Mouse (Mus musculus) G1E-ER4 (cell line): Measurements from ENCODE around the gene Sbno2. TPM values are rescaled to one million over a fixed set of nuclear protein-coding genes. Genes with fewer than 3 reads are reported as not detected.

Source experiments
- GATA1 ChIP-seq: IDR thresholded peaks from one replicate; pipeline ENCODE4 v1.8.0; 2012; ENCODE audit warnings: low read length, inconsistent platforms
- polyA plus RNA-seq: library from polyadenylated mRNA; stranded (reverse); fragments of >175 nt; gene quantifications from 2 replicates; pipeline ENCODE4 v1.2.3, GENCODE M21; 2012

Gene Sbno2
- polyA plus RNA-seq, 1 experiment = 41.5 TPM

DNA sequence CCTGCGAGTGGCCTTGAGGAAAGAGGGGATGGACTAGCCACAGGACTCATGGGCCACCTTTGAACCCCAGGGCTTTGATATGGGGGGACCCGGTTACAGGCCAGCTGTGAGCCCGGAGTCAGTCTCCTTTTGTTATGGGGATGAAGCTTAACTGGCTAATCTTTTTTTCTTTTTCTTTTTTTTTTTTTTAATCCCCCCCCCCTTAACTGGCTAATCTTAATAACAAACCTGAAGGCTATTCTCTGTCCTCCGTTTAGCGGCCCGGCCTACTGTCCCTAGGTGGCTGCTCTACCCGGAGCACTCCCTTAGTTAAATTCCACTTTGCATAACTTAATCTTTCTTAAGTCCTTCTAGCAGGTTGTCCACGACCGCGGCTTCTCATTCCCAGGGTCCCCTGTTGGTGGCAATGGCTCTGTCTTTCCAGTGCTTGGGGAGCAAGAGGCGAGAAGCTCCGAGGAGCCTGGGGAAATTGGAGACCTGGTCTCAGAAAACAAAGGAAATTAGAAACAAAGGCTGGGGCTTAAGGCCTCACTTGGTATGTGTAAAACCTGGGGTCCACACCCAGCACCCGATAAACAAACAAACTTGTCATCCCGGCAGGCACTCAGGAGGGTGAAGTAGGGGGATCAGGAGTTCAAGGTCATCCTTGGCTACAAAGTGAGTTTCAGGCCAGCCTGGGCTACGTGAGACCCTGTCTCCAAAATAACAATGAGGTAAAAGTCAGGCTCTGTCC is 54.3 kb downstream of the Sbno2 start:
- no peak for TF ChIP-seq GATA1

DNA sequence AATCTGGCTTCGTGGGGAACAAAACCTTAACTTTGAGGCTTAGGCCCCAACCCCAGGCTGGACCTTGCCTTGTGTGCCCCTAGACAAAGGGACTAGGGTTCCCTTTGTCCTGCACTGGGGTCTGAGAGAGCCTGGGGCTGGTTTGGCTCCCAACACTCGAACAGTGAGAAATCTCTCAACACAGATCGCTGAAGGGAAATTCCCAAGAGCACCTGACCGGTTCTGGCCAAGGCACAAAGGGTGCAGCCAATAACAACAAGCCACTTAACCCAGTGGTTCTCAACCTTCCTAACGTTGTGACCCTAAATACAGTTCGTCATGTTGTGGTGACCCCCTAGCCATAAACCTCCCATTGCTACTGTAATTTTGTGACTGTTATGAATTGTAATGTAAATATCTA is 55.1 kb downstream of the Sbno2 start:
- TF ChIP-seq GATA1 = no peak

DNA sequence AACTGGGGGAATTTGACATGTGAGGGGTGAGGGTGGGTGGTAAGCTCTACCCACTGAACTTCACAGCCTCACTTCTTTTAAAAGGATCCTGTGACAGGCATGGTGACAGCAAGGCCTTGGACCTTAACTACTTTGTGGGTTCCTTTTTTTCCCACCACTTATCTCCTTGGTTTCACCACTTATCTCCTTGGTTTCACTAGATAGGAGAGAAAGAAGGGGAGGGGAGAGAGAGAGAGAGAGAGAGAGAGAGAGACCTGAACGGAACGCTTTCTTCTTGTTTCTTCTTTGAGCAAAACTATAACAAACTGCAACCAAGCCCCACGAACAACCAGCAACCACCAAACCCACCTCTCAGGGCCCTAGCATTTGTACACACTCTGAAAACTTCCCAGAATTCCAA is 56.5 kb downstream of the Sbno2 start:
- TF ChIP-seq GATA1 = no peak

DNA sequence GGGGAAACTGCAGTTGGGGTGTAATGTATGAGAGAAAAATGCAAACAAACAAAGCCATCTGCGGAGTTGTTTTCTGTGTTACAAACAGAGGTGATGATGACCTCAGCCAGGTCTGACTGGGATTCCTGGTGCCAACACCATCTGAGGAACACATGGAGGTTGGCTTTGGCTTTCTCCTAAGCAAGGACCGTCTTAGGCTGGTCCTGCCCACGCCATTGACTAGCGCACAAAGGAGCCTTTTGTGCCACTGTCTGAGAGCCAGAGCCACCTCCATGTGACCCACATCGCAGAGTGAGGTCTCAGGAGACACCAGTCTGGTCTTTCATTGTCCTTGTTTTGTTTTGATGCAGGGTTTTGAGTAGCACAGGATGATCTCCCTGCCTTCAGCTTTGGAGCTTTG is 57.0 kb downstream of the Sbno2 start:
- TF ChIP-seq GATA1 = no peak

DNA sequence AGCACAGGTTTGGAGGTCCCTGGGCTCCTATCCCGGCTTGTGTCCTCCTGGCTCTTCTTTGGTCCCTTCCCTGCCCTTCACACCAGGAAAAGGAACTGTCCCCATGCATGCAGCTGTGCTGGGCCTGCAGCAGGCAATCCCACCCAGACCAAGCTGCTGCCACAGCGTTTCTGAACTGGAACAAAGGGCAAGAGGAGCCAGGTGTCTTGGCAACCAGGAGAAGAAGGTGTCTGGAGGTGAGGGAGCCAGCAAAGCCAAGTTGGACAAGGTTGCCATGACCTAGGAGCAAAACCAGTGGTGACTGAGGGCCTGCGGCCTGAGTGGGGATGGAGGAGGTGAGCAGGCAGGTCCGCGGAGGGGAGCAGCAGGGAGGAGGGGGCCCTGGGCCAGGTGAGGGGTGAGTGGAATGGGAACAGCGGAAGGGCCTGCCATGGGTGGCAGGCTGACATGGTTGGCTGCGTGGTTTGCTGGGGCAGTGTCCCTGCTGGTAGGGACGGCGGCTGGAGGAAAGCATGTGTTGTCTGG is 58.3 kb downstream of the Sbno2 start, which contains the start of gene Gpx4:
TSS of gene Gpx4 (plus strand) at position 126 of the 525 bp plus-strand sequence.
- TF ChIP-seq GATA1 = no peak

DNA sequence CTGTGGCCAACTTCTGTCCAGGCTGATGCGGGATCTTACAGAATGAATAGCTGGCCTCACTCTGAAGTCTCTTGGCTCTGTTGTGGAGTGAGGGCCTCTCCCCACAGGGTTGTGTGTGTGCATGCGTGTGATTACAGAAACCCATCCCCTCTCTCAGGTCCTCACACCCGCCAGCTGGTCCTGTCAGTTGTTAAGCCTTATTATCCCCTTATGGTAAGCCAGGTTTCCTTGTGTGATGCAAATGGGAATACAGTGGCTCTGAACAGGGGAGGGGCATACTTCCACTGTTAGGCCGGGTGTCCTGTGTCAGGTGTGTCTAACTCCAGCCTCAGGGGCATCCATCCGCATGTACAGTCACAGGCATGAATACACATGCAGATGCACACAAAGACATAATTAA is 59.6 kb downstream of the Sbno2 start:
- TF ChIP-seq GATA1 = no peak

DNA sequence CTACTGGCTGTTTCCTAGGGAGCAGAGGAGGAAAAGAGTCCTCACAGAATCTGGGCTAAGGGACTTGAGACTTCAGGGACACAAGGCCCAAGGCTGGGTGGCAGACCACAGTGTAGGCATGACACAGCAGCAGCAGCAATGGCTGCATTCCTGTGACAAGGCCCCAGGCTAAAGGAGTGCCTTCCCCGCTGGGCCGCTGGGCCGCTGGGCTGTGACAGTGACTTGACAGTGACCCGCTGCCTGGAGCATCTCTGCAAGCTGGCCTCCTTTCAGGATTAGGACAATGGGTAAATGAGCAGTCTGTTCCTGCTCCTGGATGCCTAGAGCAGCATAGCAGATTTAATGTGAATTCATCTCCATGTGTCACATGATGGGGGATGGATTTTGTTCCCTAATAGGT is 61.3 kb downstream of the Sbno2 start:
- no peak for TF ChIP-seq GATA1

DNA sequence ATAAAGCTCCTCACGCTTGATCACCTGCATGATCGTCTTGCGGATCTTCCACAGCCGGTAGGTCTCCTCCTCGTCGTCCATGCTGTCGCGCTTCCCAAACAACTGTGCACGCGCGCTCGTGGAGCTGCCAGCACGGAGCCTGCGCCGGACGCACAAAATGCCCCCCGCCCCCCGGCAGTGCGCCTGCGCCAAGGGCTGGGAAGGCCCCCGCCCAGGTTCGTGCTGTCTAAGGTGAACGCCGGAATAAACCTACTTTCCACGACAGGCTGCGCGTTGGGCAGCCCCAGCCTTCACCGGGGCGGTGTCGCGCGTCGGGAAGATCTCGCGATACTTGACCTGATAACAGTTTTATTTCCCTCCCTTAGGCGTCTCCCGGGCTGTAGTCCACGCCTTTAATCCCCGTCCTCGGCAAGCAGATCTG is 65.8 kb downstream of the Sbno2 start, which contains the start of gene Polr2e:
TSS of gene Polr2e (minus strand) at position 237 of the 421 bp plus-strand sequence.
- no peak for TF ChIP-seq GATA1

DNA sequence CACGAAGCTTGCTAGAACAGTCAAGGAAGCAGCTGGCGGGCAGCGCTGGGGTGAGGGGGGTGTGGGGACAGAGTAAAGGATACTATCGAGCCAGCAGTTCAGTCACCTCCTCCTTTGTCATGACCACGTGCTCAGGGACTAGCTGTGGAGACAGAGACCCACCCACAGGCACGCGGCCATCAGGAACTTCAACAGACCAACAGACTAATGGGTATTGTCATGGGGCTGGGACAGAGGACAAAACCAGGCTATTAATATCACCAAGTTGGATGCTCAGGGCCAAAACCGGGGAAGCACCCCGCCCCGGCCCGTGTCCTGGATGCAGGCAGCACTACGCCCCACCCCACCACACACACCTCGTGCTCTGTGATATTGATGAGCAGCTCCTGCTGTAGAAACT is 68.5 kb downstream of the Sbno2 start:
- no peak for TF ChIP-seq GATA1

DNA sequence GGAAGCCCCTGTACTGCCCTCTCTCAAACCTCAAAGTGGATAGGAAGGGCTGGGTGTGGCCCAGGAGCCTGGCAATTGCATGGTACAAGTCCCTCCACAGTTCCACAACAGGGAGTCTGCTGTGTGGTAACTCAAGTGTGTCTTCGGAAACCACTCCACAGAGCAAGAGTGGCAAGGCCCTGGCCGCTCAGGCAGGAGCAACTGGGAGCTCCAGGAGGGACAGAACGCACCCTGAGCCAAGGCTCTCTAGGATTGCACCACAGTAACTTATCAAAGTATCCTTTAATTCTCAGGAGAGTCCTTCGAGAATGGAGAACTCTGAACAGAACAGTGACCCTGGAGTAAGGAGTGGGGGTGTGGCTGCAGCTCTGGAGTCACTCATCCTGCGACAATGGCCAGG is 69.7 kb downstream of the Sbno2 start:
- no peak for TF ChIP-seq GATA1

DNA sequence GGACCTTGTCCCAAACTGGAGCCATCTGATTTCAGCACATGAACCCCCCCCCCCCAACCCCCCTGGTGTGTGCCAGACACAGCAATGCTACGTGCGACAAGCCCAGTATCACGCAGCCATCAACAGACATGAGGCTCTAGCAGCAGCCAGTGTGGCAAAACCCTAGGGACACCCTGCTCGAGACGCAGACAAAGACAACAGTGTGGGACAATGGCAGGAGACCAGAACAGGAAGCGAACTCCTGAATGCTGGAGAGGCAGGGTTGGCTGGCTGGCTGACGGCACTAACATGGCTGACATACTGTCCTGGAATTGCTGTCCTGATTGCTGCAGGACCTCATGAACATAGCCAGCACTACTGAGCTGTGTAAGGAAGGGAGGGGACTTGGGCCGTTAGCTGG is 70.2 kb downstream of the Sbno2 start:
- no peak for TF ChIP-seq GATA1

DNA sequence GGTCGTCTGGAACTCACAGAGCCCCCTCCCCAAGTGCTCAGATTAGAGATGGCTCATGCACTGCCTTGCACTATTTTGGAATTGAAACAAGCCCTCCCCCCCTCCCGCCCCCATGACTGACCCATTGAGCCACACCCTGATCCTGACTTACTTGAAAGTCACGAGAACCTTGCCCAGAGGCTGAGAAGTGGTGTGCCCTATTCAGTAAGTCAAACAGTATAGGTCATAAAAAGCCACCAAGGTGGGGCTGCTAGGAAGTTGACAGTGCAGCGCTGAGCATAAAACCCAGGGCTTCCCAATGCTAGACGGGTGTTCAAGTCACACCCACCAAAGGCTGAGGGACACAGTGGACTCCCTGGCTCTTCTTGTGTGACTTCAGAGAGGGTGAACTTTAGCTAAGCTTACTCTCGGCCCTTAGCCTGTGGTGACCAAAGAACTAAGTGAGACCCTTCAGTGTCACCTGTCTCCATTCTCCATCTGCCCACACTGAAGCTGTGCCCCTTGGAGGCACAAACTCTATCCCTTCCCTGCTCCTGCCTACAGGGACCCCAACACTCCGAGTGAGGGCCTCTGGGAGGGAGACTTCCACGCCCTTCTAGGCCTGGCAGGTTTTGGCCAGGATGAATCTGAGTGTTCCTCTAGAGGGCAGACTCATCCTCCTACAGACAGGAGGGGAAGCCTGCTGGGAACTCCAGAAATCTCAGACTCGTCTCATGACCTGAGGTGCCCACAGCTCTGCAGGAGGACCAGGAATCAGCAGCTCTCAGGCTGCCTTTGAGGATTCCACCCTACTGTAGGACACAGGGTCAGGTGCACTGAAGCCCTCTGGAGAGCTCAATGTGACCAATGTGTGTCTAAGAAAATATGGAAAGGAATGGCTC is 71.6 kb downstream of the Sbno2 start:
- TF ChIP-seq GATA1 = no peak

DNA sequence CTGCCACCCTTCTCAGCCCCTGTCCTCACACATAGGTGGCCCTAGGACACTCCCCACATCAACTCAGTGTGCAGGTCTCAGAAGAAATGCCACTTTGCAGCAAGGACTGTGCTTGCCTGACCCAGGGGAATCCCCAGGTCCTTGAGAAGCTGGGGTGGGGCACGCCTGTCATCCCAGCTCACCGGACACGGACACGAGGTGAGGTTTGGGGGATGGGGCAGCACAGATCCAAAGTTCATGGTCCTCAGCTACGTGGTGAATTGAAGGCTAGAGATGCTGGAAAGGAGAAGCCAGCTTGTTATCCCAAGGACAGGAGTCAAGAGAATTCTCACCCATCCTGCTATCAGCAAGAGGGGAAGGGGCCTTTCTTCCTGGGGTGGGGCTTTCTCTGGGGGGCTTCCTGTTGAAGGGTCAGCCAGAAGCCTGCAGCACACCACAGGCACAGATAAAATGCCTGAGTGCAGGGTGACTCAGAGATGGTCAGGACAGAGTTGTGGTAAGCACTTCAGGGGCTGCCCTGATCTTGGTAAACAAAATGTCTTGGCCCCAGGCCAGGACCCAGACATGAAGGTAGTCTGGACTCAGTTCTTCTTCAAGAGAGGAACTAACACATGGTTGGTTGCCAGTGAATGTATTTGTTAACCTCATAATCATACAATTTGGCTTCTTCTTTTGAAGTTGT is 72.4 kb downstream of the Sbno2 start:
- TF ChIP-seq GATA1 = no peak

DNA sequence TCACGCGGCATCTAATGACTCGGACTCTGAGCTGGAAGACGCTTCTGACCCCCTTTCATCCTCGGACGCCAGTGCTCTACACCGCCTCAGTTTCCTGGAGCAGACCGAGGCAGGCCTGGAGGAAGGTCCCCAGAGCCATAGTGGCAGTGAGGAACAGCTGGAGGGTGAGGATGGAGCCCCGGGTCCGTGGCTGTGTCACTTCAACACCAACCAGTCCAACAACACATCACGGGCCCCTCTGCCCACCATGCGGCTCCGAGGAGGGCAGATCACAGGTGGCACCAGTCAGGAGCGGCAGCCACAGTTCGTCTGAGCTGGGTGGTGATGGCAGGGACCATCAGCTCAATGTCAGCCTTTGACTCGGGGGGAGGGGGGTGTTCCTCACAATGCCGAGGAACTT is 74.6 kb downstream of the Sbno2 start:
- TF ChIP-seq GATA1 = no peak

DNA sequence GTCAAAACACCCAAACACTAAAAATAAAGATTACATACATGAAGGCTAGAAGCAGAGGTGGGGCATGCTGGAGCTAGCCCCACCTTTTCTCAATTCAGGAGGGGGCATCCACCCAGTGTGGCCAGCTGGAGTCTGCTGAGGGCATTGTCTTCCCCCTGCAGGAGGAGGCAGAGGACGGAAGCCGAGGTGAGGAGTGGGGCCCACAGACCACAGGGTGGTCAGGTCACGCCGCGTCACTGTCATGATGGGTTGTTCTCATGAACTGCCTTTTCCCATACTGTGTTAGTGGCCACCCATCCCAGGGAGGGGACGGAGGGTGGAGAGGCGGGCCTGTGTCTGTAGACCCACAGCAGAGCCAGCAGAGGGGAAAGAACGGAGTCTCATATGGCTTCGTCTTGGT is 75.2 kb downstream of the Sbno2 start:
- no peak for TF ChIP-seq GATA1

DNA sequence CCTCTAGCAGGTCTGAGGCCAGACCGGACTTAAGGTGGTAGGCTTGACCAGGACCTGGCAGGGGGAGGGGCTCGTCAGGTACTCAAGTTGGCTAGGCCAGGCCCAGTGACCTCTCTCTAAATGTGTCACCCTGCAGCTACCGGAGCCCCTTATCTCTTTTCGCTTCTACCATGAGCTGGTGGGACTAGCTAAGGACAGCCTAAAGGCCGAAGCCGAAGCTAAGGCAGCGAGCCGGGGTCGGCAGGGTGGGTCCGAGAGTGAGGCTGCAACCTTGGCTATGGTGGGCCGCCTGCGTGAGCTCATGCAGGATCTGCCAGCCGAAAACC is 76.9 kb downstream of the Sbno2 start:
- TF ChIP-seq GATA1 = no peak
